Mouse (Mus musculus): Measurements from ENCODE around the gene Slc43a2. TPM values are rescaled to one million over a fixed set of nuclear protein-coding genes. Genes with fewer than 3 reads are reported as not detected.
"Not testable (repeated sequence)": the region's sequence is repeated elsewhere in the genome, so short reads cannot be mapped to it uniquely, and the experiment has no call there.

Gene Slc43a2
- polyA plus RNA-seq, 1 experiment from 2014 or later = 12.1 TPM

DNA sequence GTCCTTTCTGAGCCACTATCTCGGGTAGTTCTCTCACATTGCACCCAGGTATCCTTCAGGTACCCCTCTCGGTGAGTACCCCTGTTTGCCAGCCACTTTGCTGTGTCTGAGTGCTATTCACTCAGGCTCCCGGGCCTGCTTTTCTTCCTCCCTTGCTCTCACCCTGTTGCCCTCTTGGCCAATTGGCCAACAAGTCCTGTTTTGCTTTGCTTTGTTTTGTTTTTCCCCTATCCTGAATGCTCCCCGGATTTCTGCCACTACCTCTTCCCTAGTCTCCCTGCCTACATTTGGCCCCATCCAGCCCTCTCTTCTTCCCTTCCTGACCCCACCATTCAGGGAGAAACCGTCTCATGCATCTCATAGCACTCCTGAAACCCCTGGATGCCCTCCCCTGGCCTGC lies 54.5 kb downstream of the Slc43a2 start:
- H3K27me3 ChIP-seq = no peaks in the 10 kb centered on the region
- ATAC-seq (replicated peaks) = no peak
- H3K9ac ChIP-seq (replicated peaks) = no peak overlapping the region
- no peak overlapping the region for H3K4me2 ChIP-seq (replicated peaks)
- H3K9me3 ChIP-seq = no peaks in the 10 kb centered on the region
- no peaks in the 10 kb centered on the region for H3K36me3 ChIP-seq
- H3K4me3 ChIP-seq = no peak overlapping the region
- H3K4me1 ChIP-seq = peaks cover 25% of the 10 kb centered on the region
- no peak overlapping the region for H3K27ac ChIP-seq (replicated peaks)
- WGBS = 77% methylated on average over 5 of the region's 5 CpGs

DNA sequence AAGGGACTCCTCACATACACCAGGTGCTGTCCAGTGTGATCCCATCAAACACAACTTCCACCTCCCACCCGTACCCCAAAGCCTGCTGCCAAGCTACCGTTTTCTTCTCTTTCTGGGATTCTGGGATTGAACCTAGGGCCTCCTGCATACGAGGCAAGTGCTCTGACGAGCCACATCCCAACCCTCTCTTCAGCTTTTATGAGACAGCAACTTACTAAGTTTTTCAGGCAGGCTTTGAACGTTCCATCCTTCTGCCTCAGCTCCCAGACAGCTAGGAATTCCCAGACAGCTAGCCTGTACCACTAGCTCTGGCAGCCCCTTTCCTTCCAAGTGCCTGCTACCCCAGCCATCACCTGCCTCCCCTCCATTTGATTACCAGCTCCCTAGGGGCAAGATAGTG lies 55.5 kb downstream of the Slc43a2 start:
- Histone ChIP-seq H3K9ac (replicated peaks) (0 out of 2 replicates have a peak overlapping the region, but pooled peaks have one; percentile 94), H3K27ac (replicated peaks) (no peak overlapping the region), H3K36me3 (no peaks in the 10 kb centered on the region), H3K4me1 (peaks cover 25% of the 10 kb centered on the region), H3K4me2 (replicated peaks) (no peak overlapping the region), H3K4me3 (no peak overlapping the region), H3K9me3 (no peaks in the 10 kb centered on the region), H3K27me3 (no peaks in the 10 kb centered on the region)
- WGBS = 85% methylated on average over 5 of the region's 5 CpGs
- ATAC-seq (replicated peaks) = no peak

DNA sequence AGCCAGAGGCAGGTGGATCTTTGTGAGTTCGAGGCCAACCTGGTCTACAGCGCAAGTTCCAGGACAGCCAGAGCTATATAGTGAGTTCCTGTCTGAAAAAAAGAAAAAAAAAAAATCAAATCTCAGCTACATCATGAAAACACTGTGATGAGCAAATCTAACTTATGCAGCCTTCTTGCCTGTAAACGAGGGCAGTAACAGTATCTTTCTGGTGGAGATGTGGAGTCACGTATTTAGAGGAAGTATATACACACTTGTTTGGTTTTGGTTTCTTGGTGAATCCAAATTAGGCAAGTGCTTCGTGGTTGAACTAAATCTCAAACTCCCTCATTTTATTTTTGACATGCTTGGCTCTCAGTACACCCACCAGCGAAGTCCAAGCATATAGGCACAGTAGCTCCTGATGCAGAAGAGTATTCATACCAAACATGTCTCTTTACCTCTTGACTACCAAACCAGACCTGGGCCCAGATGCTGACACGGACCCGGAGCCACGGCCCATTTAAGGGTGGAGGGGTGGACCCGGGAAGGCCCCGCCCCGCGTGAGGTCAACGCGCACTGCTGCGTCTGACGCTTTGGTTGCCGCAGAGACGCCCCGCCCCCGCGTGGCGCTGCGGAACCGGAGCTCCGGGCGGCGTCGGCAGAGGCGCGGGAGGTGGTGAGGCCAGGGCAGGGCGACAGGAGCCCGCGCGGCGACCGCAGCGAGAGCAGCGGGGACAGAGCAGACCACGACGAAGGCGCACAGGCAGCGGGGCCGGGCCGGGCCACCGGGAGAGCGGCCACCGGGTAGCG lies 56.2 kb downstream of the Slc43a2 start, which contains the start of gene Pitpna:
Pitpna (plus strand) TSS at position 605 of the 792 bp plus-strand sequence.
- Histone ChIP-seq H3K9me3 (no peaks in the 10 kb centered on the region), H3K4me2 (replicated peaks) (peak within 1 kb of the TSS; percentile 76), H3K27me3 (no peaks in the 10 kb centered on the region), H3K27ac (replicated peaks) (peak within 1 kb of the TSS; percentile 86), H3K9ac (replicated peaks) (peak within 1 kb of the TSS; percentile 94), H3K36me3 (0 out of 2 replicates have a peak, but pooled peaks cover 2% of the 10 kb centered on the region), H3K4me1 (peaks cover 25% of the 10 kb centered on the region), H3K4me3 (peak within 1 kb of the TSS; percentile 96)
- ATAC-seq (replicated peaks) = peak; percentile 96
- WGBS = 5% methylated on average over 47 of the region's 49 CpGs

- H3K9ac ChIP-seq (replicated peaks) = peak overlapping the region; percentile 94
- H3K36me3 ChIP-seq = peaks cover 8% of the 10 kb centered on the region
- H3K9me3 ChIP-seq = no peaks in the 10 kb centered on the region
- ATAC-seq (replicated peaks) = peak; percentile 86
- 1% methylated on average over 37 of the region's 37 CpGs for WGBS
- H3K4me3 ChIP-seq = peak overlapping the region; percentile 96
- H3K4me1 ChIP-seq = peaks cover 25% of the 10 kb centered on the region
- H3K27me3 ChIP-seq = no peaks in the 10 kb centered on the region
- H3K27ac ChIP-seq (replicated peaks) = peak overlapping the region; percentile 86
- H3K4me2 ChIP-seq (replicated peaks) = peak overlapping the region; percentile 76
These were observed 56.9 kb downstream of the Slc43a2 start for GRCm38 (mm10) chr11:75588285-75588941.

- no peaks in the 10 kb centered on the region for H3K27me3 ChIP-seq
- peaks cover 21% of the 10 kb centered on the region for H3K4me1 ChIP-seq
- H3K9ac ChIP-seq (replicated peaks) = no peak overlapping the region
- peaks cover 25% of the 10 kb centered on the region for H3K36me3 ChIP-seq
- ATAC-seq (replicated peaks) = no peak
- no peaks in the 10 kb centered on the region for H3K9me3 ChIP-seq
- 91% methylated on average over 5 of the region's 5 CpGs for WGBS
- H3K4me2 ChIP-seq (replicated peaks) = no peak overlapping the region
- H3K27ac ChIP-seq (replicated peaks) = no peak overlapping the region
- no peak overlapping the region for H3K4me3 ChIP-seq
These were observed 61.1 kb downstream of the Slc43a2 start for GRCm38 (mm10) chr11:75592612-75593011.

DNA sequence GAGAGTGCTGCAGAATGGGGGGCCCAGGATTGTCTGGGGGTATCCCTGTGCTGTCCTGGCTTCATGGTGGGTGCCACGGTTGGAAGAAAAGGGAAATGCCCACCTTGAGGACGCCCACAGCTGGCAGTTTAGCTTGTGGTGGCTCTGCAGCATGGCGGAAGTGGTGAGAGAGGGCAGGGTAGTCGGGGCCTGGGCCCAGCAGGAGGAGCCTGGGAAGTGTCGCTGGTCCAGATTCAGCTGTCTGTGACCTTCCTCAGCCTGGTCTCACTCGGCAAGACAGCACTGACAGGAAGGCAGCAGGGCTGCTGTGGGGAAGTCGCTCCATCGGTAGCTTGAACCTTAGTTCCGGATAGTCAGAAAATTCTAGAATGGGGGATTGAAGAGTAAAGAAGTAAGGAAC lies 62.9 kb downstream of the Slc43a2 start:
- WGBS = 90% methylated on average over 9 of the region's 9 CpGs
- Histone ChIP-seq H3K36me3 (peaks cover 41% of the 10 kb centered on the region), H3K9ac (replicated peaks) (no peak overlapping the region), H3K4me2 (replicated peaks) (no peak overlapping the region), H3K27ac (replicated peaks) (no peak overlapping the region), H3K27me3 (no peaks in the 10 kb centered on the region), H3K4me1 (peaks cover 11% of the 10 kb centered on the region), H3K4me3 (no peak overlapping the region), H3K9me3 (no peaks in the 10 kb centered on the region)
- ATAC-seq (replicated peaks) = no peak

GRCm38 (mm10) chr11:75595404-75595803 lies 63.9 kb downstream of the Slc43a2 start:
- Histone ChIP-seq H3K4me1 (peaks cover 1% of the 10 kb centered on the region; the same call in 1 of the 2 replicates), H3K9ac (replicated peaks) (no peak overlapping the region), H3K36me3 (peaks cover 47% of the 10 kb centered on the region), H3K27me3 (no peaks in the 10 kb centered on the region), H3K9me3 (no peaks in the 10 kb centered on the region), H3K27ac (replicated peaks) (no peak overlapping the region), H3K4me3 (no peak overlapping the region), H3K4me2 (replicated peaks) (no peak overlapping the region)
- no peak for ATAC-seq (replicated peaks)
- WGBS = 62% methylated on average over 2 of the region's 2 CpGs

- no peaks in the 10 kb centered on the region for H3K9me3 ChIP-seq
- H3K27ac ChIP-seq (replicated peaks) = no peak overlapping the region
- H3K9ac ChIP-seq (replicated peaks) = no peak overlapping the region
- WGBS = 60% methylated on average over 7 of the region's 7 CpGs
- H3K4me3 ChIP-seq = no peak overlapping the region
- no peak overlapping the region for H3K4me2 ChIP-seq (replicated peaks)
- no peak for ATAC-seq (replicated peaks)
- peaks cover 52% of the 10 kb centered on the region for H3K36me3 ChIP-seq
- no peaks in the 10 kb centered on the region for H3K4me1 ChIP-seq
- no peaks in the 10 kb centered on the region for H3K27me3 ChIP-seq
These were observed 64.3 kb downstream of the Slc43a2 start for GRCm38 (mm10) chr11:75595816-75596215.

DNA sequence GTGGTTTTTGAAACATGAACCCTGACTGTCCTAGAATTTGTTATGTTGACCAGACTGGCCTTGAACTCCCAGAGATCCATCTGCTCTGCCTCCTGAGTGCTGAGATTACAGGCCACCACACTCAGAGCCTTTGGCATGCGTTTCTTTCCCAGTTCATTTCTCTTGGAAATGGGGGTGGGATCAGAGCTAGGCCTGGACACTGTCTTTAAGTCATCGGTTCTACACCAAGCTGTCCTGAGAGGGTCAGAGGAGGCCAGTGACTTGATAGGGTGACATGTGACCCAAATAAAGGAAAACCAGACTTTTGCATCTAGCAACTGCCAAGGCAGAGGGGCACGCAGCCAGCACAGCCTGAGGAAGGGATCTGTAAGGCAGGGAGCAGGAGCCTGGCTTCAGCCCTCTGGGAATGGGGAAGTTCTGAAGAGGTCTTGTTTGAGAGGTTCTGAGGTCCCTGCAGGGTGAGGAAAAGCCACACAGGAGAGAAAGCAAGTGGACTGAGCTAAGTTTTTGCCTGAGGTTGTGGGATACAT lies 65.3 kb downstream of the Slc43a2 start:
- H3K36me3 ChIP-seq = peaks cover 61% of the 10 kb centered on the region
- no peak overlapping the region for H3K4me2 ChIP-seq (replicated peaks)

GRCm38 (mm10) chr11:75598004-75598403 lies 66.5 kb downstream of the Slc43a2 start:
- no peak for ATAC-seq (replicated peaks)
- 93% methylated on average over 6 of the region's 6 CpGs for WGBS
- Histone ChIP-seq H3K4me3 (no peak overlapping the region), H3K9me3 (no peaks in the 10 kb centered on the region), H3K4me1 (no peaks in the 10 kb centered on the region), H3K9ac (replicated peaks) (no peak overlapping the region), H3K36me3 (peaks cover 69% of the 10 kb centered on the region), H3K4me2 (replicated peaks) (no peak overlapping the region), H3K27me3 (no peaks in the 10 kb centered on the region), H3K27ac (replicated peaks) (no peak overlapping the region)

More for the DNA sequence above, 65.3 kb downstream of the Slc43a2 start:
- H3K4me1 ChIP-seq = no peaks in the 10 kb centered on the region
- no peak overlapping the region for H3K4me3 ChIP-seq
- WGBS = 93% methylated on average over 3 of the region's 3 CpGs
- no peak overlapping the region for H3K27ac ChIP-seq (replicated peaks)
- H3K9ac ChIP-seq (replicated peaks) = no peak overlapping the region
- no peaks in the 10 kb centered on the region for H3K9me3 ChIP-seq
- H3K27me3 ChIP-seq = no peaks in the 10 kb centered on the region
- ATAC-seq (replicated peaks) = no peak

GRCm38 (mm10) chr11:75599802-75600201 lies 68.3 kb downstream of the Slc43a2 start:
- H3K9me3 ChIP-seq; H3K4me3 ChIP-seq; H3K4me1 ChIP-seq; H3K27me3 ChIP-seq; ATAC-seq (replicated peaks); H3K9ac ChIP-seq (replicated peaks); H3K4me2 ChIP-seq (replicated peaks); H3K27ac ChIP-seq (replicated peaks): not testable (repeated sequence)
- 94% methylated on average over 17 of the region's 17 CpGs for WGBS
- H3K36me3 ChIP-seq = peaks cover 63% of the 10 kb centered on the region

- 95% methylated on average over 5 of the region's 5 CpGs for WGBS
These were observed 73.3 kb downstream of the Slc43a2 start for GRCm38 (mm10) chr11:75604826-75605225.

More at GRCm38 (mm10) chr11:75604826-75605225, 73.3 kb downstream of the Slc43a2 start:
- Histone ChIP-seq H3K9me3 (no peaks in the 10 kb centered on the region), H3K9ac (replicated peaks) (no peak overlapping the region), H3K4me2 (replicated peaks) (no peak overlapping the region), H3K36me3 (peaks cover 65% of the 10 kb centered on the region), H3K4me1 (no peaks in the 10 kb centered on the region), H3K27ac (replicated peaks) (no peak overlapping the region), H3K27me3 (no peaks in the 10 kb centered on the region), H3K4me3 (no peak overlapping the region)
- no peak for ATAC-seq (replicated peaks)

Data from forebrain, embryonic 15.5 days (tissue).